Mouse (Mus musculus): Measurements from ENCODE around the gene Gsdme. TPM values are rescaled to one million over a fixed set of nuclear protein-coding genes. Genes with fewer than 3 reads are reported as not detected.

The Gsdme gene
- polyA plus RNA-seq, 1 experiment from 2014 or later: 25.6 TPM

- Histone ChIP-seq H3K4me3 (ENCODE audit: low read depth, low read length) (no peak overlapping the region), H3K27ac (ENCODE audit: low read depth, low read length) (no peak overlapping the region), H3K9ac (ENCODE audit: low read depth, low read length) (no peak overlapping the region), H3K27me3 (replicated peaks; ENCODE audit: control insufficient read depth, insufficient read depth, low read length) (no peaks in the 10 kb centered on the region), H3K4me1 (replicated peaks; ENCODE audit: control insufficient read depth, insufficient read depth, low read length) (no peaks in the 10 kb centered on the region), H3K9me3 (ENCODE audit: control insufficient read depth) (no peaks in the 10 kb centered on the region), H3K36me3 (ENCODE audit: control insufficient read depth, insufficient read depth) (no peaks in the 10 kb centered on the region), H3K4me2 (replicated peaks; ENCODE audit: low read depth) (no peak overlapping the region)
- no peak for TF ChIP-seq CTCF (IDR thresholded peaks at IDR 0.05; ENCODE audit: low read depth)
- WGBS: 62% methylated on average over 7 of the region's 7 CpGs
- ATAC-seq: peak; percentile 72
These were observed 16.0 kb upstream of the Gsdme start for GRCm38 (mm10) chr6:50279642-50280041.

- Histone ChIP-seq H3K4me1 (replicated peaks; ENCODE audit: control insufficient read depth, insufficient read depth, low read length) (no peaks in the 10 kb centered on the region), H3K4me2 (replicated peaks; ENCODE audit: low read depth) (no peak overlapping the region), H3K4me3 (ENCODE audit: low read depth, low read length) (no peak overlapping the region), H3K27ac (ENCODE audit: low read depth, low read length) (no peak overlapping the region), H3K27me3 (replicated peaks; ENCODE audit: control insufficient read depth, insufficient read depth, low read length) (no peaks in the 10 kb centered on the region), H3K9me3 (ENCODE audit: control insufficient read depth) (no peaks in the 10 kb centered on the region), H3K36me3 (ENCODE audit: control insufficient read depth, insufficient read depth) (no peaks in the 10 kb centered on the region), H3K9ac (ENCODE audit: low read depth, low read length) (no peak overlapping the region)
- no peak for ATAC-seq
- no peak for TF ChIP-seq CTCF (IDR thresholded peaks at IDR 0.05; ENCODE audit: low read depth)
- WGBS: 50% methylated on average over 4 of the region's 4 CpGs
These were observed 10.3 kb upstream of the Gsdme start for GRCm38 (mm10) chr6:50273947-50274346.

GRCm38 (mm10) chr6:50273416-50273815, 9.8 kb upstream of the Gsdme start:
- Histone ChIP-seq H3K27me3 (replicated peaks; ENCODE audit: control insufficient read depth, insufficient read depth, low read length) (no peaks in the 10 kb centered on the region), H3K27ac (ENCODE audit: low read depth, low read length) (no peak overlapping the region), H3K36me3 (ENCODE audit: control insufficient read depth, insufficient read depth) (no peaks in the 10 kb centered on the region), H3K4me3 (ENCODE audit: low read depth, low read length) (no peak overlapping the region), H3K9ac (ENCODE audit: low read depth, low read length) (no peak overlapping the region), H3K9me3 (ENCODE audit: control insufficient read depth) (no peaks in the 10 kb centered on the region), H3K4me2 (replicated peaks; ENCODE audit: low read depth) (no peak overlapping the region), H3K4me1 (replicated peaks; ENCODE audit: control insufficient read depth, insufficient read depth, low read length) (no peaks in the 10 kb centered on the region)
- ATAC-seq: no peak
- WGBS: 77% methylated on average over 1 of the region's 1 CpGs
- no peak for TF ChIP-seq CTCF (IDR thresholded peaks at IDR 0.05; ENCODE audit: low read depth)

GRCm38 (mm10) chr6:50262310-50262709, 1.4 kb downstream of the Gsdme start:
- no peak for ATAC-seq
- H3K36me3 ChIP-seq (ENCODE audit: control insufficient read depth, insufficient read depth): no peaks in the 10 kb centered on the region
- 34% methylated on average over 7 of the region's 7 CpGs for WGBS
- H3K4me1 ChIP-seq (replicated peaks; ENCODE audit: control insufficient read depth, insufficient read depth, low read length): peaks cover 4% of the 10 kb centered on the region
- TF ChIP-seq CTCF (IDR thresholded peaks at IDR 0.05; ENCODE audit: low read depth): no peak
- H3K9me3 ChIP-seq (ENCODE audit: control insufficient read depth): no peaks in the 10 kb centered on the region
- no peak overlapping the region for H3K9ac ChIP-seq (ENCODE audit: low read depth, low read length)
- peak overlapping the region; percentile 23; the same call in 1 of the 2 replicates for H3K27ac ChIP-seq (ENCODE audit: low read depth, low read length)
- H3K27me3 ChIP-seq (replicated peaks; ENCODE audit: control insufficient read depth, insufficient read depth, low read length): no peaks in the 10 kb centered on the region
- peak overlapping the region; percentile 78 for H3K4me2 ChIP-seq (replicated peaks; ENCODE audit: low read depth)
- peak overlapping the region; percentile 50 for H3K4me3 ChIP-seq (ENCODE audit: low read depth, low read length)

- peaks cover 4% of the 10 kb centered on the region for H3K4me1 ChIP-seq (replicated peaks; ENCODE audit: control insufficient read depth, insufficient read depth, low read length)
- H3K9ac ChIP-seq (ENCODE audit: low read depth, low read length): peak overlapping the region; percentile 60
- no peaks in the 10 kb centered on the region for H3K27me3 ChIP-seq (replicated peaks; ENCODE audit: control insufficient read depth, insufficient read depth, low read length)
- TF ChIP-seq CTCF (IDR thresholded peaks at IDR 0.05; ENCODE audit: low read depth): no peak
- ATAC-seq: no peak; the same call in 1 of the 2 replicates
- H3K4me2 ChIP-seq (replicated peaks; ENCODE audit: low read depth): peak overlapping the region; percentile 78
- no peaks in the 10 kb centered on the region for H3K36me3 ChIP-seq (ENCODE audit: control insufficient read depth, insufficient read depth)
- H3K27ac ChIP-seq (ENCODE audit: low read depth, low read length): peak overlapping the region; percentile 23
- no peaks in the 10 kb centered on the region for H3K9me3 ChIP-seq (ENCODE audit: control insufficient read depth)
- H3K4me3 ChIP-seq (ENCODE audit: low read depth, low read length): peak overlapping the region; percentile 50
- WGBS: 1% methylated on average over 6 of the region's 6 CpGs
These were observed 1.8 kb downstream of the Gsdme start for GRCm38 (mm10) chr6:50261922-50262261.

GRCm38 (mm10) chr6:50261201-50261921, 2.3 kb downstream of the Gsdme start:
- H3K27ac ChIP-seq (ENCODE audit: low read depth, low read length): peak overlapping the region; percentile 23
- no peaks in the 10 kb centered on the region for H3K36me3 ChIP-seq (ENCODE audit: control insufficient read depth, insufficient read depth)
- 3% methylated on average over 29 of the region's 35 CpGs for WGBS
- TF ChIP-seq CTCF (IDR thresholded peaks at IDR 0.05; ENCODE audit: low read depth): 0 out of 2 replicates have a peak, but pooled peaks have one; percentile 9
- no peaks in the 10 kb centered on the region for H3K9me3 ChIP-seq (ENCODE audit: control insufficient read depth)
- H3K27me3 ChIP-seq (replicated peaks; ENCODE audit: control insufficient read depth, insufficient read depth, low read length): no peaks in the 10 kb centered on the region
- peak overlapping the region; percentile 60 for H3K9ac ChIP-seq (ENCODE audit: low read depth, low read length)
- H3K4me1 ChIP-seq (replicated peaks; ENCODE audit: control insufficient read depth, insufficient read depth, low read length): peaks cover 4% of the 10 kb centered on the region
- ATAC-seq: peak; percentile 94
- peak overlapping the region; percentile 78 for H3K4me2 ChIP-seq (replicated peaks; ENCODE audit: low read depth)
- peak overlapping the region; percentile 50 for H3K4me3 ChIP-seq (ENCODE audit: low read depth, low read length)
